Mouse (Mus musculus): Measurements from ENCODE around the gene Cstb.
"Not testable (repeated sequence)": the region's sequence is repeated elsewhere in the genome, so short reads cannot be mapped to it uniquely, and the experiment has no call there.

Cstb gene

GRCm38 (mm10) chr10:78425181-78426041 lies at the start of gene Cstb:
Gene Cstb (plus strand): TSS chr10:78425669.
- peak; percentile 83 to 85 for DNase-seq (ENCODE audit: low spot score in 2 of 2)

GRCm38 (mm10) chr10:78378516-78378915 lies 47.0 kb upstream of the Cstb start:
- no peak for DNase-seq (ENCODE audit: low spot score in 2 of 2)

GRCm38 (mm10) chr10:78383567-78383966 lies 41.9 kb upstream of the Cstb start:
- DNase-seq (ENCODE audit: low spot score in 2 of 2), result no peak

- peak; percentile 36 to 63 for DNase-seq (ENCODE audit: low spot score in 2 of 2)
These were observed 39.9 kb upstream of the Cstb start for GRCm38 (mm10) chr10:78385520-78385919.

GRCm38 (mm10) chr10:78388216-78388980 lies 37.1 kb upstream of the Cstb start:
- peak; percentile 72 to 80 for DNase-seq (ENCODE audit: low spot score in 2 of 2)

GRCm38 (mm10) chr10:78390982-78391470 lies 34.4 kb upstream of the Cstb start:
- DNase-seq (ENCODE audit: low spot score in 2 of 2), result no peak

- DNase-seq (ENCODE audit: low spot score in 2 of 2), result peak; percentile 73 to 91
These were observed 33.4 kb upstream of the Cstb start for GRCm38 (mm10) chr10:78392072-78392471.

GRCm38 (mm10) chr10:78395377-78395776 lies 30.1 kb upstream of the Cstb start:
- no peak for DNase-seq (ENCODE audit: low spot score in 2 of 2)

GRCm38 (mm10) chr10:78395819-78396624 lies 29.4 kb upstream of the Cstb start:
- DNase-seq (ENCODE audit: low spot score in 2 of 2), result peak; percentile 98

- no peak for DNase-seq (ENCODE audit: low spot score in 2 of 2)
These were observed 28.9 kb upstream of the Cstb start for GRCm38 (mm10) chr10:78396625-78396885.

- no peak for DNase-seq (ENCODE audit: low spot score in 2 of 2)
These were observed 26.3 kb upstream of the Cstb start for GRCm38 (mm10) chr10:78399090-78399657.

GRCm38 (mm10) chr10:78401127-78401526 lies 24.3 kb upstream of the Cstb start:
- no peak for DNase-seq (ENCODE audit: low spot score in 2 of 2)

GRCm38 (mm10) chr10:78402301-78402922 lies 23.1 kb upstream of the Cstb start:
- DNase-seq (ENCODE audit: low spot score in 2 of 2), result no peak

GRCm38 (mm10) chr10:78406152-78406551 lies 19.3 kb upstream of the Cstb start:
- DNase-seq (ENCODE audit: low spot score in 2 of 2), result no peak

GRCm38 (mm10) chr10:78407132-78407531 lies 18.3 kb upstream of the Cstb start:
- no peak for DNase-seq (ENCODE audit: low spot score in 2 of 2)

- no peak for DNase-seq (ENCODE audit: low spot score in 2 of 2)
These were observed 16.3 kb upstream of the Cstb start for GRCm38 (mm10) chr10:78409035-78409788.

- no peak for DNase-seq (ENCODE audit: low spot score in 2 of 2)
These were observed 13.6 kb upstream of the Cstb start for GRCm38 (mm10) chr10:78411851-78412250.

GRCm38 (mm10) chr10:78412319-78413151 lies 12.9 kb upstream of the Cstb start, which contains the start of gene Rrp1:
Gene Rrp1 (minus strand): TSS chr10:78413043.
- DNase-seq (ENCODE audit: low spot score in 2 of 2), result peak; percentile 98 to 99

- DNase-seq (ENCODE audit: low spot score in 2 of 2), result no peak
These were observed 12.3 kb upstream of the Cstb start for GRCm38 (mm10) chr10:78413152-78413520.

GRCm38 (mm10) chr10:78414936-78415335 lies 10.5 kb upstream of the Cstb start:
- DNase-seq (ENCODE audit: low spot score in 2 of 2), result not testable (repeated sequence)

Data from frontal cortex, postnatal 36 days (tissue).